Mouse (Mus musculus) kidney, adult 2 months (tissue): Measurements from ENCODE around the gene Tmem80. TPM values are rescaled to one million over a fixed set of nuclear protein-coding genes. Genes with fewer than 3 reads are reported as not detected.

Experiments used
- DNase-seq: peaks from one replicate; pipeline ENCODE4 v3.0.0; 2021
- H3K27ac ChIP-seq: fragments of 200-500 bp; 2 replicates; pipeline ENCODE4 v1.5.1; 2012; ENCODE audit warnings: low read depth, low read length, control low read depth, inconsistent platforms; ENCODE audit not compliant: insufficient read depth
- H3K27me3 ChIP-seq: fragments of 200-500 bp; replicated peaks from 2 replicates; pipeline ENCODE4 v1.6.1; 2012; ENCODE audit warnings: mild to moderate bottlenecking, moderate library complexity, low read length, inconsistent platforms; ENCODE audit not compliant: control insufficient read depth, insufficient read depth
- H3K36me3 ChIP-seq: fragments of 200-500 bp; 2 replicates; pipeline ENCODE4 v1.6.1; 2012; ENCODE audit warnings: mild to moderate bottlenecking, moderate library complexity, low read length, inconsistent platforms; ENCODE audit not compliant: control insufficient read depth, insufficient read depth
- H3K4me1 ChIP-seq: fragments of 200-500 bp; 2 replicates; pipeline ENCODE4 v1.6.1; 2011; ENCODE audit warnings: low read length; ENCODE audit not compliant: control insufficient read depth, insufficient read depth
- H3K4me3 ChIP-seq: fragments of 200-500 bp; 2 replicates; pipeline ENCODE4 v1.5.1; 2011; ENCODE audit warnings: mild to moderate bottlenecking, low read depth, low read length, control low read depth; ENCODE audit not compliant: insufficient read depth
- CTCF ChIP-seq: fragments of 200-500 bp; conservative IDR thresholded peaks from 2 replicates; pipeline ENCODE4 v1.5.1; 2011; ENCODE audit warnings: low read depth, mild to moderate bottlenecking, control low read depth, low read length, moderate library complexity, mixed read lengths; ENCODE audit not compliant: insufficient read depth, insufficient read length
- POLR2A ChIP-seq: fragments of 200-500 bp; IDR thresholded peaks from one replicate; pipeline ENCODE4 v1.6.1; 2011; ENCODE audit warnings: low read depth, low read length, control low read depth
- WGBS: fragments of 180-500 bp; shearing (Covaris S2); methylation state at CpG from one replicate; pipeline ENCODE4 v1.1.7; 2018; 5-methylcytosine and 5-hydroxymethylcytosine counted together
- polyA plus RNA-seq: library from polyadenylated mRNA; depleted of rRNA; stranded (reverse); fragments of >200 nt; gene quantifications from 2 replicates; pipeline ENCODE4 v1.2.3, GENCODE M21; 2012

Gene Tmem80
- polyA plus RNA-seq, 1 experiment, result 53.7 TPM

DNA sequence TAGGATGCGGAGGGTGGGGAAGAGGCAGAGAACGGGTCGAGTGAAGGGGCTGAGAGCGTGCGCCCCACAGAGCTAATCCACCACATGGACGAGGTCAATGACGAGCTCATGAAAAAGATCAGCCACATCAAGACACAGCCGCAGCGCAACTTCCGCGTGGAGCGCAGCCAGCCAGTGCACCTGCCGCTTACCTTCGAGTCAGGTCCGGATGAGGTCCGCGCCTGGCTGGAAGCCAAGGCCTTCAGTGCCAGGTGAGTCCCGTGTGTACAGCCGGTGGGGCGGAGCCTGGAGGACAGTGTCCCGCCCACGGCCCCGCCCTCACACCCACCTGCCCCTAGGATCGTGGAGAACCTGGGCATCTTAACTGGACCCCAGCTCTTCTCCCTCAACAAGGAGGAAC lies 34.0 kb downstream of the Tmem80 start:
- WGBS, result 30% methylated on average over 24 of the region's 24 CpGs
- TF ChIP-seq CTCF, result no peak
- no peak for TF ChIP-seq POLR2A
- no peaks in the 10 kb centered on the region for H3K4me1 ChIP-seq
- no peak overlapping the region for H3K4me3 ChIP-seq
- DNase-seq, result peak; percentile 63
- no peak overlapping the region for H3K27ac ChIP-seq
- H3K36me3 ChIP-seq, result no peaks in the 10 kb centered on the region
- no peaks in the 10 kb centered on the region for H3K27me3 ChIP-seq

GRCm38 (mm10) chr7:141363106-141363751 lies 35.7 kb downstream of the Tmem80 start:
- DNase-seq, result peak; percentile 80
- Histone ChIP-seq H3K27me3 (no peaks in the 10 kb centered on the region), H3K4me1 (no peaks in the 10 kb centered on the region), H3K27ac (no peak overlapping the region), H3K4me3 (no peak overlapping the region), H3K36me3 (no peaks in the 10 kb centered on the region)
- peak; percentile 80 for TF ChIP-seq CTCF
- no peak for TF ChIP-seq POLR2A
- WGBS, result 45% methylated on average over 4 of the region's 4 CpGs

DNA sequence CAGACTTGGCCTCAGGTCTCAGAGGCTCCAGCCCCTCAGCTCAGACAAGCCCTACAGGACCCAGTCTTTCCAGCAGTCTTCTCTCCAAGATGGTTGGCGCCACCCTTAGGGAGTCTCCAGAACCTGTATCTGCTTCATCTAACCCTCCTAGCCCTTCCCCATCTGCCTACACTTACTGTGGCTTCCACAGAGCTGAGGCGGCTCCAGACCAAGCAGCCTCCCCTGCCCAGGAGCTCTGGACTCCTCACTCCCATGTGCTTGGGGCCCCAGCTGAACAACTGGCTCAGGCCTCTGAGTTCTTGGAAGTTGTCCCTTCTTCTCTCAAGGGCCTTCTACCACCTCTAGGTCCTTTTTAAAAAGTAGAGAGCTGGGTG lies 36.2 kb downstream of the Tmem80 start:
- no peak for DNase-seq
- Histone ChIP-seq H3K27ac (no peak overlapping the region), H3K4me3 (no peak overlapping the region), H3K4me1 (no peaks in the 10 kb centered on the region), H3K36me3 (no peaks in the 10 kb centered on the region), H3K27me3 (no peaks in the 10 kb centered on the region)
- TF ChIP-seq CTCF (no peak), POLR2A (no peak)
- WGBS, result 74% methylated on average over 2 of the region's 2 CpGs

DNA sequence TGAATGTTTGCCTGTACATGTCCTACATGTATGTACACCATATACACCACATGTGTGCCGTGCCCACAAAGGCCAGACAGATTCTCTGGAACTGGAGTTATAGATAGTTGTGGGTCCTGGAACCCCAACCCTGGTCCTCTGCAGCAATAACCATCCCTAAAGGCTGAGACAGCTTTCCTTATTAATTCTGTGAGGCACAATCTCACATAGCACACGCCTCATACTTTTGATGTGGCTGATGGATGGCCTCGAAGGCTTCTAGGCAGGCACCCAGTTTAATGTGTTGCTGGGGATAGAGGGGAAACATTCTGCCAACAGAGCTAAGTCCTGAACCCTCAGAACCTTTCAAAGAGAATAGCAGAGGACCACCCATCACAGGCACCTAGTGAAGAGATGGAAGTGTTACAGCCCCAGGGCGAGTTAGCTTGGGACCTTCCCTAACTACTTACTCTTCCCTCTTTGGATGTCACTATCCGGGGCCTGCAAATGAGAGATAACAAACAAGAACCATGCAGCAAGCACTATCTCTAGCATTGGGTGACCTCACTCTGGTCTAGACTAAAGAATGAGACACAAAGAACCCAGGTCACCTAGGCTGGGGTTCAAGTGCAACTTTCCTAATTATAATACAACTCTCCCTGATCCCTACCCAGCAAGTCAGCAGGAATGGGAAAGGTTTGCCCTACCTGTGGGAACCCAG lies 37.0 kb downstream of the Tmem80 start:
- no peaks in the 10 kb centered on the region for H3K36me3 ChIP-seq
- no peak for DNase-seq
- TF ChIP-seq CTCF (no peak), POLR2A (no peak)
- H3K4me1 ChIP-seq, result no peaks in the 10 kb centered on the region
- H3K27ac ChIP-seq, result no peak overlapping the region
- 87% methylated on average over 5 of the region's 5 CpGs for WGBS
- H3K27me3 ChIP-seq, result no peaks in the 10 kb centered on the region
- H3K4me3 ChIP-seq, result no peak overlapping the region

DNA sequence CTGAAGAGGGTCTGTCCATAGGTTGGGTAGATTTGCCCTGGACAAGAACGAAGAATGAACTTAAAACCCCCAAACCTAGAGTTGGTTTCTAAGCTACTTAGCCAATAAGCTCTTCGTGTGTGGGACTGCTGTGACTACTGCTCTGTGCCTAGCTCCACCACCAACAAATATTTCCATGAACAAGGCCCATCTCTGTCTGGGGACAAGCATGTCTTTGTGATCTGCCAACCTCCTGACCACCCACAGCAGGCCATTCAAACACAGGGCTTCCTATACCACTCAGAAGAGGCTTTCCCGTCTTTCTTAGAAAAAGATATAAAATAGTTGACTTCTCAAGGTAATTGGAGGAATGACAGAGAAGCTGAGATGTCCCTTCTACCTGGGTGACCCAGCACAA lies 37.5 kb downstream of the Tmem80 start:
- H3K36me3 ChIP-seq, result no peaks in the 10 kb centered on the region
- no peak overlapping the region for H3K27ac ChIP-seq
- no peaks in the 10 kb centered on the region for H3K27me3 ChIP-seq
- TF ChIP-seq POLR2A, result no peak
- no peak for TF ChIP-seq CTCF
- no peaks in the 10 kb centered on the region for H3K4me1 ChIP-seq
- no peak overlapping the region for H3K4me3 ChIP-seq
- WGBS, result 77% methylated on average over 3 of the region's 3 CpGs
- DNase-seq, result no peak

- H3K27me3 ChIP-seq, result no peaks in the 10 kb centered on the region
- 83% methylated on average over 4 of the region's 4 CpGs for WGBS
- H3K36me3 ChIP-seq, result no peaks in the 10 kb centered on the region
- no peak overlapping the region for H3K4me3 ChIP-seq
- DNase-seq, result no peak
- peaks cover 3% of the 10 kb centered on the region; the same call in 1 of the 2 replicates for H3K4me1 ChIP-seq
- H3K27ac ChIP-seq, result no peak overlapping the region
- TF ChIP-seq POLR2A, result no peak
- TF ChIP-seq CTCF, result no peak
These were observed 39.8 kb downstream of the Tmem80 start for GRCm38 (mm10) chr7:141367358-141367757.

GRCm38 (mm10) chr7:141369918-141370317 lies 42.4 kb downstream of the Tmem80 start:
- Histone ChIP-seq H3K27me3 (no peaks in the 10 kb centered on the region), H3K27ac (no peak overlapping the region), H3K4me1 (peaks cover 3% of the 10 kb centered on the region; the same call in 1 of the 2 replicates), H3K36me3 (no peaks in the 10 kb centered on the region), H3K4me3 (no peak overlapping the region)
- no peak for DNase-seq
- 77% methylated on average over 5 of the region's 5 CpGs for WGBS
- TF ChIP-seq POLR2A (no peak), CTCF (no peak)
